Mouse (Mus musculus) hindbrain, embryonic 14.5 days (tissue): Measurements from ENCODE around the gene Bank1. TPM values are rescaled to one million over a fixed set of nuclear protein-coding genes. Genes with fewer than 3 reads are reported as not detected.
A peak's percentile ranks its signal among the peaks of the same experiment; 100 is the strongest.

Source experiments
- ATAC-seq: fragments of 200-750 bp; cut with Nextera tagmentation; 2 replicates; pipeline ENCODE4 v1.8.0; 2017; ENCODE audit warnings: moderate number of reproducible peaks, mild to moderate bottlenecking, moderate TSS enrichment, moderate library complexity; ENCODE audit not compliant: low FRiP score
- DNase-seq: peaks from one replicate; pipeline ENCODE4 v3.0.0-alpha.2; 2015; ENCODE audit warnings: low spot score
- H3K27ac ChIP-seq: fragments of 300-500 bp; sonication (generic); 2 replicates; pipeline ENCODE4 v1.5.1; 2014; ENCODE audit warnings: mild to moderate bottlenecking, moderate library complexity
- H3K27me3 ChIP-seq: fragments of 300-500 bp; sonication (generic); 2 replicates; pipeline ENCODE4 v1.6.1; 2014; ENCODE audit warnings: mild to moderate bottlenecking, low read length, mixed read lengths; ENCODE audit not compliant: control insufficient read depth, insufficient read depth
- H3K36me3 ChIP-seq: fragments of 300-500 bp; sonication (generic); replicated peaks from 2 replicates; pipeline ENCODE4 v1.6.1; 2014; ENCODE audit not compliant: control insufficient read depth, insufficient read depth
- H3K4me1 ChIP-seq: fragments of 300-500 bp; sonication (generic); replicated peaks from 2 replicates; pipeline ENCODE4 v1.6.1; 2014; ENCODE audit warnings: antibody characterized with exemption, low read length, mixed read lengths; ENCODE audit not compliant: control insufficient read depth, insufficient read depth
- H3K4me2 ChIP-seq: fragments of 300-500 bp; sonication (generic); replicated peaks from 2 replicates; pipeline ENCODE4 v1.6.1; 2014; ENCODE audit warnings: mild to moderate bottlenecking, moderate library complexity
- H3K4me3 ChIP-seq: fragments of 300-500 bp; sonication (generic); replicated peaks from 2 replicates; pipeline ENCODE4 v1.5.1; 2014; ENCODE audit warnings: mild to moderate bottlenecking, low read length
- H3K9ac ChIP-seq: fragments of 300-500 bp; sonication (generic); 2 replicates; pipeline ENCODE4 v1.6.1; 2014
- H3K9me3 ChIP-seq: fragments of 300-500 bp; sonication (generic); 2 replicates; pipeline ENCODE4 v1.6.1; 2016; ENCODE audit warnings: low read length; ENCODE audit not compliant: control insufficient read depth
- WGBS: fragments of 180-500 bp; shearing (Covaris S2); extraction: QIAGEN DNeasy Blood & Tissue Kit; methylation state at CpG from one replicate; pipeline ENCODE4 v1.1.7; 2014; 5-methylcytosine and 5-hydroxymethylcytosine counted together
- polyA plus RNA-seq: library from polyadenylated mRNA; unstranded; fragments of >200 nt; fragmentation: Nextera tagmentation; extraction: Ambion mirVana; gene quantifications from 2 replicates; pipeline ENCODE4 v1.2.1, GENCODE M21; 2014

Bank1 gene
- polyA plus RNA-seq, 1 experiment from 2014 or later = 0.55 TPM

DNA sequence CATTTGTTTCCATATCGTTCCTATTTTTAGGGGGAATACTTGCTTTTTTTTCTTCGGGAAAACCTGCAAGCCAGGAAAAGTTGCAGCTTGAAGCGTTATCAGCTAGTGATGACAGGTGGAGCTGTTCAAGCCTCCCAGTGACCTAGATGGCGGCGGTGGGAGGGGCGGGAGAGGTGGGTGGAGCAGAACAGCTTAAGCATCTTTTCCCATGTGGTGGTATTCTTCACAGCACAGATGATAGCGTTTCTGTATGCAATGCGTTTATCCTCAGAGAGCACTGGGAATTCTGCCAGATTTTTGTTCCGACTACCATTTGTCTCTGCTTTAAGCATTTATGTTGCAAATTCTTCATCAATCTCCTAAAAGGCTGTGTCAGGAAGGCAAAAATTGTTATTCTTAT lies 318.0 kb downstream of the Bank1 start:
- Histone ChIP-seq H3K4me3 (0 out of 2 replicates have a peak overlapping the region, but pooled peaks have one; percentile 5), H3K27ac (peak overlapping the region; percentile 62)
- 22% methylated on average over 9 of the region's 9 CpGs for WGBS

GRCm38 (mm10) chr3:136007081-136007828 lies 318.6 kb downstream of the Bank1 start:
- Histone ChIP-seq H3K9me3 (no peaks in the 10 kb centered on the region), H3K27me3 (no peaks in the 10 kb centered on the region), H3K9ac (no peak overlapping the region), H3K4me3 (0 out of 2 replicates have a peak overlapping the region, but pooled peaks have one; percentile 5), H3K4me1 (peaks cover 13% of the 10 kb centered on the region), H3K27ac (peak overlapping the region; percentile 62; the same call in 1 of the 2 replicates), H3K36me3 (no peaks in the 10 kb centered on the region), H3K4me2 (peak overlapping the region; percentile 43)
- 61% methylated on average over 11 of the region's 11 CpGs for WGBS
- ATAC-seq (peak; percentile 59), DNase-seq (no peak)

More for the DNA sequence above, 318.0 kb downstream of the Bank1 start:
- Histone ChIP-seq H3K9ac (no peak overlapping the region), H3K27me3 (no peaks in the 10 kb centered on the region), H3K4me1 (peaks cover 13% of the 10 kb centered on the region), H3K9me3 (no peaks in the 10 kb centered on the region), H3K36me3 (no peaks in the 10 kb centered on the region), H3K4me2 (peak overlapping the region; percentile 43)
- DNase-seq (peak; percentile 69), ATAC-seq (peak; percentile 87)
